Mouse (Mus musculus) CH12F3 (cell line): Measurements from ENCODE around the gene Inmt.
"Not testable (repeated sequence)": the region's sequence is repeated elsewhere in the genome, so short reads cannot be mapped to it uniquely, and the experiment has no call there.

Experiments used
- in situ Hi-C: fragments of 300-500 bp; cut with MboI; formaldehyde crosslinking; loops from 2 replicates; pipeline ENCODE4 v1.14.3; 2020; ENCODE audit warnings: low sequenced_read_pairs

The Inmt gene

DNA sequence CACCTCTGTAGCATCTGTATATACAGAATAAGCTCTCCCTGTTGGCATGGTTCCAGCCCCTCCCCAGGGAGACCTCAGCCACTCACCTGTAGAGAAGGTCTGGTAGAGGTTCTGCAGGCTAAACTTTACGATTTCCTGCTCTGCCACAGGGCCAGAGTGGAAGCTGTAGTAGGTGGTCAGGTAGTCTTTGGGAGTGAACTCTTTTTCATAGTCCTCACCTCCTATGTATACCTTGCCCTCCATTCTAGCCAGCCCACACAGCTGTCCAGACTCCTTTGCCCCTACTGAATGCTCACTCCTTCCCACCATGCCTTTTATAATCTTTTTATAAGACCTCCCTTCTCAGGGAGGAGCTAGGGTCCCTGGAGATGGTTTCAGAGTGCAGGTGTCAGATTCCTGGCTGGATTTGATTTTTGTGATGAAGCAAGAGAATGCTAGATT is at the start of gene Inmt:
Gene Inmt, minus strand, starts transcription at position 303 of the 441 bp plus-strand sequence.
- in situ Hi-C loops = loop anchor here (25.0 kb wide), 2 partner anchors 362 to 587 kb away; partner anchors contain the start of genes Fkbp14, Plekha8 and Znrf2

DNA sequence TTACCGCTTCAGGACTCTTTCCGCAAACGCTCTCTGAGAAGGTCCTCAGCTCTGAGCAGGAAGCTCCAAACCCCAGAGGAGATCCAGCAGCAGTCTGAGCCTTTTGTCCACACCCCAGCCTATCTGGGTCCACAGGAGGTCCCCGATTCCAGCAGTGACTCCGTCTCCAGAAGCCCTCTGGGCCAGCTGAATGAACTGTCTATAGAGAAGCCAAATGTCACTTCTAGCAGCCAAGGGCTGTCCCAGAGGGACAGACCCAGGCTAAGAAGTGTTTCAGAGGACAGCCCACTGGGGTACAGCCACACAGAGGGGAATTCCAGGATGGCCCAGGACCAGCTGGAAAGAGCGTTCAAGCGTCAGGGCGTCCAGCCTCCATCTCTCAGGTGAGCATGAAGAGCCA is 49.1 kb upstream of the Inmt start:
- in situ Hi-C loops = no loop called here

DNA sequence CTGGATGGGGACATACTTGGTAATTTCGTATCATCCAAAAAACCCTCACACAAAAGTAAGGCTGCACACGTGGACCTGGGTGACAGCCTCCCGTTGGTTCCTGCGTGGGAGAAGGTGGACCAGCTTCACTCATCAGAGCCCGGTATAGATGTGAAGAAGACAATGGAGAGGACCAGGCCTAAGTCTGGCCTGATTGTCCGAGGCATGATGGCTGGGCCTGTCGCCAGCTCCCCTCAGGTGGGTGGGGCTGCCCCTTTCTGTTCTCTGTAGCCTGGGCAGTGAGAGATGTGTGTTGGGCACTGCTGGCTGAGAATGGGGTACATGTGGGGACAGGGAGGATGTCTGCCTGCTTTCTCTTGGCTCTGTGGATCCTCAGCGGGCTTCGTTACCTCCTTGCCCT is 43.4 kb upstream of the Inmt start:
- in situ Hi-C loops = no loop called here

DNA sequence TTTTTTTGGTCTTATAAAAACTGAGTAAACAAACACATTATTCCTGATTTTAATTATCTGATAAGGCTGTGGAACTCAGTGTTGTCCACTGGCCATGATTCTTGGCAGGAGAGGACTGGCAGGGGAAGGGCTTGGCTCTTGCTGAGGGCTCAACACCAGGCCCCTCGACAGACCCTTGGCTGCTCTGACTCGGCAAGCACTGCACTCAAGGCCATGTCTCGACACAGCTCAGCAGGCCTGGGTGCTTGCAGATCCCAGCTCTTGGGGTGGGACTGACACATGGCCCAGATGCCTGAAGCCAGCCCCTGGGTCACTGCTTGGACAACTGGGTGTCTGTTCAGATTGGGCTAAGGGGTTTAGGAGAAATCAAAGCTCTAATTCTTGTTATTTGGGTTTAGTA is 39.7 kb upstream of the Inmt start:
- in situ Hi-C loops = no loop called here

DNA sequence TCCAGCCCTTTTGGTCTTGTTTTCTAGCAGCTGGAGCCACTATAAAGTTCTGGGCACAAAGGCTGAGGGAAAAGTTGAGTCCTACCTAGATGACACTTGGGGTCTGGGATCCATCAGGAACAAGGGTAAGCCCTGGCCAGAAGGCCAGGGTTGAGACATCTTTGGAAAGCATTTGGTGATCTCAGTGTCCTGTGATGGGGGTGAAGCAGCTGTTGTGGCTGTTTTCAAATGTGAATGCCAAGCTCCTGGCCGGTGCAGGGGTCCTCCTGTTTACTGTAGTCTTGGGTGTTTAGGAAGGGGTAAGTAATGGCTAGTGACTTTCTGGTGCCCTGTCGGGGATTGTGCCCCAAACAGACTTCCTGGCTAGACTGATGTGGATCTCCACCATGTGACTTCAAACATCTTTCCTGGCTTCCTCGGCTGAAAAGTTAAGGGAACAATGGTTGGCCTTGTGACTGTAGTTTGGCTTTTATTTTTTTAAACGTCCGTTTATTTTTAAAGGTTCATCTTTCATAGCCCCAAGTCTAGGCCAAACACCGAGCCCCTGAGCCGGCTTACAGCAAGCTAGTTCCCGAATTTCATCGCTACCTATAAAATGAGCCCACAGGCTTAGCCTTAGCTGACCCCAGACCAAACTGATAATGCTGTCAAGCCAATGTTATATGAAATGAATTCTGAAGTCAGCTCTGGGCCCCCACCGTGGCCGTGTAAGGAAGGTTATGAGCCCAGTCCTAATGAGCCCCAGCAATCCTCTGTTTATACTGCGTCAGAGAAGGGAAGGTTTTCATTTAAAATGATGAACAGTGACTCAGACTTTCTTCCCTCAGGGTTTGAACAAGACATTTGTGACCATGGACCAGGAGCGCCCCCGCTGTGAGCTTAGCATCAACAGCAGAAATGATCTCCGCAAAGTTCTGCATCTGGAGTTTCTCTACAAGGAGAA is 35.9 kb upstream of the Inmt start:
- in situ Hi-C loops = no loop called here

DNA sequence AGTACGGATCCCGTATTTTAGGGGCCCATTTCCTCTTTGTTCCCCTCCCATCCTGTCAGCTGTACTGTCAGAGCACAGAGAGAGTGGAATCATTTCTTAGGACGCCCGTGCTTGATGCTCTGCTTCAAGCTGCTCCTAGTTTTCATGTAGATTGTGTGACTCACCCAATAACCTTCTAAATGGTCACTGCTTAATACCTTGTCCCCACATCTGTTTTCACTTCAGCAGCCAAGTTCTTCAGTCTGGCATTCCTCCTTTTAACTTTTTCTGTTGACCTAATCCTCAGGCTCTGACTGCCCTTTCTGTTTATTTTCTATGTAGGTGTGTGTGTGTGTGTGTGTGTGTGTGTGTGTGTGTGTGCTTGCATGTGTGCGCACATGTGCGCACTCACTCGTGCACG is 32.9 kb upstream of the Inmt start:
- in situ Hi-C loops = no loop called here

DNA sequence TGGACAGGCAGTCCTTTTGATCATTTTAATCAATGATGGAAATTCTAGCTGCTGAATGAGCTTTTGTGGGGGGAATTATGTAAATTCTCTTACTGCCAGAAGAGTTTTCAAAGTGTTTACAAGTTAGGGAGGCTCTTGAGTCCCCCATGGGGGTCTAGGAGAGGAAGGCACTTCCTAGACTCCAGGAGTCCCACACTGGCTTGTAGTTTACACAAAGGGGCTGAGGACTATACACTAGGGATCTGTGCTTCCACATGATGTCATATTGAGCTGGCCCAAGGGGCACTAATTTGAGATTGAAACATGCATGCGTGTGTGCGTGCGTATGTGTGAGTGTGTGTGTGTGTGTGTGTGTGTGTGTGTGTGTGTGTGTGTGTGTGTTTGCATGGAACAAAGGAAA is 29.1 kb upstream of the Inmt start:
- in situ Hi-C loops = no loop called here

DNA sequence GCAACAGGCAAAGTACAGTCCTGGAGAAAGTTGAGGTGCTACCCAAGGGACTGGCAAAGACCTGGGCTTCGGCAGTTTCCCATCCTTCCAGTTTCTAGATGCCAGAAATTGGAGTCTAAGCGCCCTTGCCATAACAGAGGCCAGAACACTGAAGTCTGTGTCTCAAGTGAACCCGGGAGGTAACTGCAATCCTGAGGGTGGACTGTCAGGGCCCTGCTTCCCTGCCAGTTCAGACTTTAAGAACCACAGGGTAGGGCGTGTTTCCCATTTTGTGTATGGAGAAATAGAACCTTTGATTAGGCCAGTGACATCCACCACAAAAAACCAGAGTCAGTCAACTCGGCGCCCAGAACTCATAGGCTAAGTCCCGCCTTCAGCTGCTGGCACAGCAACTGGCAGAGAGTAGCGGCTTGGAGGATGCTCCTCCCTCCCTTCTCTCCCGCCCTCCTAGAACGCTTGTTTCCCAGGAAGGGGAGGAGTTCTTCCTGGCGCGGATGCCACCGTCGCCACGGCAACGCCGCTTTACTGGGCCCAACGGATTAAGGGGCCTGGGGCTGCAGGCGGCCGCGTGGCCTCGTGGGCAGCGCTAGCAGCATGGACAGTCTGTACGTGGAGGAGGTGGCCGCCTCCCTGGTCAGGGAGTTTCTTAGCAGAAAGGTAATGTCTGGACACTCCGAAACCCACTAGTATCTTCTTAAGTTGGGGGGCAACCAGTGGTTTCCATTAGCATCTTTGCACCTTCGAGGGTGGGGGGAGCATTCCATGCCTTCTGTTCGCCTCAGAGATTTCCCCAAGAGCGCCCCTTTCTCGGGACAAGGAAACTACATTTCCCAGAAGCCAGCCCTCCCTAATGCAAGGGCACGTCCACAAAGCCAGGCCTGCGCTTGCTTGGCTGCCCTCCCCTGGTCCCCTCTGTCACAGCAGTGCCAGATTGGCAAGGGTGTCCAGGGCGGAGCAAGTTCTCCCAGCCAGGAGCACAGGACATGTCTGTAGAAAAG is 28.4 kb upstream of the Inmt start, which contains the start of gene Mindy4:
Gene Mindy4, plus strand, starts transcription at position 471 of the 998 bp plus-strand sequence.
- in situ Hi-C loops = no loop called here

DNA sequence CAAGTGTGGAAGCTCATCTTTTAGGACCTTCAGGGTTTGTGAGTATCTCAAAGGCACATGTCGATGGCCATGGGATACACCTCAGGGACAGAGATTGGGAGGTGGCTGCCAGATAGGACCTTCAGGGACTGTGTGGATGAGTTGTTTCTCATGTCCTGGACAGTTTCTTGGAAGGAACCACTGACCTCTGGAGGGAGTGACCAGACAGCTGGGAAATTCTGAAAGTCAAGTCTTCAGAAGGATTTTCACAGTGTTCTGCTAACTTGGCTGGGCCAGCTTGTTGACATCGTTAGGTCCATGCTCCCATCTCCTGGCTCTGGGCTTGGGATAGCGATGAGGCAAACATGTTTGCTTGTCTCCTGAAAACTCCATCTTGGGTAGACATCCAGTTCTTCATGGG is 24.2 kb upstream of the Inmt start:
- in situ Hi-C loops = no loop called here

DNA sequence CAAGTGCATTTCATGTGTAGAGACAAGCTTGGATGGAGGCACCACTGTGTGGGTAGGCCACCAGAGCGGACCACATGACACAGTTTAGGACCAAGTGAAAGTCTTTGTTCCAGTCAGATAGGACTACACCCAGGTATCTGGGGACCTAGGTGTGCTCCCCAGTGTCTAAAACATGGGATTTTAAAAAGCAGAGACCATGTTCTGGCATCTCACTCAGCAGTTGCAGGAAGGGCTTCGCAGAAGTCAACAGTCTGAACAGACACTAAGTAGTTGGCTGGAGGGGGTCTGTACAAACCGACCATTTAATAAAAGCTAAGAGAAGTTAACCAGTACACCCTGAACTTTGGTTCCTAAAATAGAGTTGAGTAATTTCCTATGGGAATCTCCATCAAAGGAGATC is 18.3 kb upstream of the Inmt start:
- in situ Hi-C loops = no loop called here

DNA sequence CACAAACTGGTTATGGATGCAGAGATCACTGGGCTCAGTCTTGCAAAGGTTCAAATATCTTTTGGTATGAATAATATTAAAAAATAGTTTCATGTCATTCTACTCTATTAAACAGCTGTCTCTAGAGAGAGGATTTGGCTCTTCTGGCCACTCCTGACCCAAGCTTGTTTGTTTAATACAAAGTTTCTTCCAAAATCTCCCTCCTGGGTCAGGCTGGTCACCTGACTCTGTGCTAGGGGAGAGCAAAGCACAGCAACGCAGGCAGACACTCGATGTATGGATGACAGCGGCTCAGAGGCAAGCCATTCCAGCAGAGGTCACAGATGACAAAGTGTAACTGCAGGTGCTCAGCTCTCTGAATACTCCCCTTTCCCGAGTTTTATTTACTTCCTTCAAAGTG is 16.7 kb upstream of the Inmt start:
- in situ Hi-C loops = no loop called here

DNA sequence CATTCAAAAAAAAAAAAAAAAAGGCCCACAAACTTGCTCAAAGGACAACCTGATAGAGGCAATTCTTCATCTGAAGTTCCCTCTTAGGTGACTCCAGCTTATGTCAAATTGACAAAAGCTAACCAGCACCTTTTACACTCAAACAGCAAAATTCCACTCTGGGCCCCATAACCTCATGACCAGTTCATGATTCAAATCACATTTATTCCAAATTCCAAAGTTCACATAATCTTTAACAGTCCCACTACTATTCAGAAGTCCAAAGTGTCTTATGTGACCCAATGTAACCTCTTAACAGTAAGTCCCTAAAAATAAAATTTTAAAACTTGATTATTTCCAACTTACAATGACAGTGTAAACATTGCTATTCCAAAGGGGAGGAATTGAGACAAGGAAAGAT is 14.6 kb upstream of the Inmt start:
- in situ Hi-C loops = no loop called here

DNA sequence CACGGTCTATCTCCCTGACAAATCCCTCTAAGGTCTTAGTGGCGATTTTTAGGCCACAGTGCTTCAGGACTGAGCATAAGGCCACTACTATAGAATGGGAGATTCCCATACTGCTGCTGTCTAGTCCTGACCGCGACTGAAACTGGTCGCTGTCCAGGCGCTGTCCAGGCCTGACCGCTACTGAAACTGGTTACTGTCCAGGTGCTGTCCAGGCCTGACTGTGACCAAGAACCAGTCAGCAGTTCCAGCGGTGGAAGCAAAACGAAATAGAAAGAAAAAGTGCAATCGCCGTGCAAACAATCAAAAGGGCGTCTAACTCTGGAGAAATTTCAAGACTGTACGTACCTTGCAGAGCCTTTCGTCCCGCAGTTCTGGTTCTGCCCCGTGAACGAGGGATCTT is 13.0 kb upstream of the Inmt start:
- in situ Hi-C loops = not testable (repeated sequence)

DNA sequence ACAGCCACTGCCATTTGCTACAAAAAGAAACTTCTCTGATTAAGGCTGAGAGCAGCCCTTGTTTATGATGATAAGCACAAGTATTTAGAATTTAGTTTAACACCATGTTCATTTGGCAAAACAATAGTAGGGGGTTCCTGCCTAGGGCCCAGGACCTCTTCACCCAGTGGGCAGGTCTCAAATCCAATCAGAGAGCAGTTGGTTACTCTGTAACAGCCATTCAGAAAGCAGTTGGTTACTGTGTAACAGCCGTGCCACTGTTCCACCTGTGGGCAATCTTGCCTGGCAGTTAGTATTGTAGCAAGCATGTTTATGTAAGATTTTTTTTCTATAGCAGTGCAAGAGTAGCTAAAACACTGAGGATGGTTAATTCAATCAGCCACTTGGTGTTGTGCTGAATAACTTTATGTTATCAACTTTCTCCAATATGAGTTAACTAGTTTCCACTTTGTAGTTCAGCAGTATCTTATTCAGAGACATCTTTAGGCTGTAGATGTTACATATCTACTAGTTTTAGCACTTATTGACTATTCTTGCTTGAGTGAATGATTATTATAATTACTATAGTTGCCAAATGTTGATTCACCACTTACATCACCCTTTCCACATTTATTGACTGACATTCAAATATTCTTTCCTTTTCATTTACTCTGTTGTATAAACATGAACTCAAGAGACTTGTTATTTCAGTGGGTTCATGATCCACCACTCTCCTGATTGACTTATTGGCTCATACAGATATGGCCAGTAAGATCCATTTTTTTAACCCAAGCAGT is 8.0 kb upstream of the Inmt start:
- in situ Hi-C loops = no loop called here

DNA sequence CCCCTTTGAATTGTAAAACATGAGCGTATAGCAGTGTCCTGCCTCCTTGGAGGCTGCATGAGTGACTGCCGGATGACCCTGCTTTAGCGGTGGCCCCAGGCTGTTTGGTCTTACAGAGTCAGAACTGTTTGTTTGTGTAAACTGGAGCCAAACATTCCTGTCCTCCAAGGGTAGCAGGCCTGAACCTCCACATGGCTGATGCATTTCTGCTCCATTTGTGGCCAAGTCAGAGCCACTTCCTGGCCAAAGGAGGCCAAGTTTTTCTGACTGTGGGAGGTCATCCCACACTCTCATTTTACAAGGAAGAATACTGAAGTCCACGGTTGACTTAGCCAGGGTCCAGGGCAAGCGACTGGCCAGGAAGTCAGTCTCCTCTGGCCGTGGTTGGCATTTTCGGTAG is 4.7 kb upstream of the Inmt start:
- in situ Hi-C loops = no loop called here

DNA sequence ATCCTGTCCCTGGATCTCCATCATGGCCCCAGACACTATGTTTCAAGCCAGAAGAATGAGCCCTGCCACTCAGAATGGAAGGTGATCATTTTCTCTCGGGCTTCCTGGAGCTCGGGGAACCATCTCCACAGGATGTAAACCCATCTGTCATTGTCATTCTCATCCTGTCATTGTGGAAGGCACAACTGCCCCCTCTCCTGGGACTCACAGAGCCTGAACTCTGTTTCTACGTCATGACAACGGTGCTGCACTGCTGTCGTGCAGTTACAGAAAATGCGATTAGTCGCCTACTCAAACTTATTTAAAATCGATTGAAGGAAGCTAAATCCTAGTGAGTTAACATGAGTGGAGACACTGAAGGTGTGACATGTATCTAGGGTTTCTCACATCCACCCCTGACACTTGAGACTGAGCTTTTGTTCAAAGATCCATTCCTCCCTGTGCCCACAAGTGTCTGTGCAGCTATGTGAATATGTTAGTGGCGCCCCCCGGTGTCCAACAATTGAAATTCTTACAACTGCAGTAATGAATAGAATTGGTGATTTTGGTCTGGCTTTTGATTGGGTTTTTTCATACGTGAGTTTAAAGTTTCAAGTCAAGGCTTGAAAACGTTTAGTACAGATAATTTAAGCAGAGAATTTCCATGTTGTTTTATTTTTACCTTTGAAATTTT is 2.4 kb upstream of the Inmt start:
- in situ Hi-C loops = no loop called here

DNA sequence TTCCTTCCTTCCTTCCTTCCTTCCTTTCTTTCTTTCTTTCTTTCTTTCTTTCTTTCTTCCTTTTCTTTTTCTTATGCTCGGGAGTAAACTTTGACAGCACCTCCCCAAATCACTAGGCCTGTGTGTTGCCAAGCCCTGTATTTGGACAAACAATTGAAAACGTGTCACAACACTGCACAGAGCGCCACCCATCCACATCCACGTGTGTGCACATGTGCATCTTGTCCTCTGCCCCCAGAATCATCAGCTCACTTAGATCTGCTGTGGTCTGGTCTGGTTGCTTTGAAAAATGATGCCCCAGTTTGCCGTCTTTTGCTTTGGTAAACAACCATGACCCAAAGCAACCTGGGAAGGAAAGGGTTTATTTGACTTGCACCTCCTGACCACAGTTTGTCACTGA is 1.0 kb upstream of the Inmt start:
- in situ Hi-C loops = no loop called here

DNA sequence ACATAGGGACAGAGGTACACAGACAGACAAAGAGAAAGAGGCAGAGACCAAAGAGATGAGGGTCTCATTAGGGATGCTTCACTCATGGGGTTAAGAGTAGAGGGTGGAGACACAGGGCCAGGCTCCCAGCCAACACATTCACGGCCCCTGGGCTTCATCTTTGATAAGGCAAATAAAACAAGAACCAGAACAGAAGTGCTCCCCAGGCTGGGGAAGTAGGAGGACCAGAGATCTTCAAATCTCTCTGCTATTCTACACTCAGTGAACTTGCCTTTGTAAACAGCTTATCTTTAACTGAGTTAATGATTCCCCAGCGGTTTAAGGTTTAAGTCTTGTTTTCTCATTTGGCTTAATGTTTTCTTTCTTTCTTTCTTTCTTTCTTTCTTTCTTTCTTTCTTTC is 613 bp upstream of the Inmt start:
- in situ Hi-C loops = no loop called here

DNA sequence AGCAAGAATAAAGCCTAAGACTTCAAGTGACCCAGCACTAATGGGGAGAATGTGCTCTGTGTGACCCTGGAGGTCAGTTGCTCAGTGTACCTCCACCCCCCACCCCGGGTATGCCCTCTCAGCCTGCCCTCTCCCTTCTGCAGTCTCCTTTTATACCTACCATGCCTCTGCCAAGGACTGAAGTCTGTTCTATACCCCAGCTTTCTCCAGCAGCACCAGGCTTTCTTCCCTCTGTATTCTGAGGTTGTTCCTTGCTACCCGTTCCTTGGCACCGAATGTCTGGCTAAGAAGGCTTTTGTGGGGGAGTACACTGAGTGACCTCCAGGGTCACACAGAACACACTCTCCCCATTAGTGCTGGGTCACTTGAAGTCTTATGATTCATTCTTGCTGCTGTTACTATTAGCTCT is 898 bp downstream of the Inmt start:
- in situ Hi-C loops = loop anchor here (25.0 kb wide), 2 partner anchors 362 to 587 kb away; partner anchors contain the start of genes Fkbp14, Plekha8 and Znrf2

DNA sequence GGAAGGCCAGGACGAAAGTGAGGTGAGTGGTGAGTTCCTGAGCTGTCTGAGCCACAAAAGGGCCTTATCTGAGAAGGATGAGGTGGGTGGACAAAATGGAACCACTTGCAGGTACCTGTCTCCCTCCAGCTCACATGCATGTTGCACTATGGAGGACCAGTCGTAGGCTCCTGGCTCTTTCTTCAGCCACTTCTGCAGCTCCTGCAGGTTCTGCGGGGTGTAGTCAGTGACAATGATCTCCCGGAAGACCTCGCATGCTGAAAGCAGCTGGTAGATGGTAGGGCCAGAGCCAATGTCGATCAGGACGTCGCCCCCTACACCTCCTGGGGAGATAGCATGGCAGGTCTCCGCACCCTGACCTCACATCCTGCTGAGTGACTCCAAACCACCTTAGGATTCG is 1.7 kb downstream of the Inmt start:
- in situ Hi-C loops = loop anchor here (25.0 kb wide), 2 partner anchors 361 to 586 kb away; partner anchors contain the start of genes Fkbp14, Plekha8 and Znrf2
